Mouse (Mus musculus) limb, embryonic 13.5 days (tissue): ENCODE data around the gene 4933402N22Rik. TPM values are rescaled to one million over a fixed set of nuclear protein-coding genes. Genes with fewer than 3 reads are reported as not detected.
"Not testable (repeated sequence)": the region's sequence is repeated elsewhere in the genome, so short reads cannot be mapped to it uniquely, and the experiment has no call there.

Experiments used
- ATAC-seq: fragments of 200-750 bp; cut with Nextera tagmentation; 2 replicates; pipeline ENCODE4 v1.8.0; 2017; ENCODE audit warnings: low read depth, moderate number of reproducible peaks, moderate TSS enrichment; ENCODE audit not compliant: low FRiP score
- H3K27ac ChIP-seq: fragments of 300-500 bp; sonication (generic); 2 replicates; pipeline ENCODE4 v1.5.1; 2015; ENCODE audit warnings: inconsistent platforms, mild to moderate bottlenecking, moderate library complexity
- H3K27me3 ChIP-seq: fragments of 300-500 bp; sonication (generic); 2 replicates; pipeline ENCODE4 v1.6.1; 2015; ENCODE audit warnings: mild to moderate bottlenecking, inconsistent platforms
- H3K36me3 ChIP-seq: fragments of 300-500 bp; sonication (generic); 2 replicates; pipeline ENCODE4 v1.6.1; 2015; ENCODE audit warnings: inconsistent platforms, mild to moderate bottlenecking, moderate library complexity
- H3K4me1 ChIP-seq: fragments of 300-500 bp; sonication (generic); 2 replicates; pipeline ENCODE4 v1.6.1; 2015; ENCODE audit warnings: inconsistent platforms
- H3K4me2 ChIP-seq: fragments of 300-500 bp; sonication (generic); replicated peaks from 2 replicates; pipeline ENCODE4 v1.6.1; 2015; ENCODE audit warnings: inconsistent platforms, mild to moderate bottlenecking, moderate library complexity
- H3K4me3 ChIP-seq: fragments of 300-500 bp; sonication (generic); 2 replicates; pipeline ENCODE4 v1.5.1; 2015; ENCODE audit warnings: moderate library complexity, mild to moderate bottlenecking, inconsistent platforms
- H3K9ac ChIP-seq: fragments of 300-500 bp; sonication (generic); 2 replicates; pipeline ENCODE4 v1.6.1; 2015; ENCODE audit warnings: mild to moderate bottlenecking, inconsistent platforms
- H3K9me3 ChIP-seq: fragments of 300-500 bp; sonication (generic); 2 replicates; pipeline ENCODE4 v1.6.1; 2016; ENCODE audit warnings: inconsistent platforms
- WGBS: fragments of 180-500 bp; shearing (Covaris S2); methylation state at CpG from one replicate; pipeline ENCODE4 v1.1.7; 2015; 5-methylcytosine and 5-hydroxymethylcytosine counted together
- polyA plus RNA-seq: library from polyadenylated mRNA; unstranded; fragments of >200 nt; fragmentation: Nextera tagmentation; extraction: Ambion mirVana; gene quantifications from 2 replicates; pipeline ENCODE4 v1.2.1, GENCODE M21; 2015

The 4933402N22Rik gene
- polyA plus RNA-seq: not detected in 2 replicates

DNA sequence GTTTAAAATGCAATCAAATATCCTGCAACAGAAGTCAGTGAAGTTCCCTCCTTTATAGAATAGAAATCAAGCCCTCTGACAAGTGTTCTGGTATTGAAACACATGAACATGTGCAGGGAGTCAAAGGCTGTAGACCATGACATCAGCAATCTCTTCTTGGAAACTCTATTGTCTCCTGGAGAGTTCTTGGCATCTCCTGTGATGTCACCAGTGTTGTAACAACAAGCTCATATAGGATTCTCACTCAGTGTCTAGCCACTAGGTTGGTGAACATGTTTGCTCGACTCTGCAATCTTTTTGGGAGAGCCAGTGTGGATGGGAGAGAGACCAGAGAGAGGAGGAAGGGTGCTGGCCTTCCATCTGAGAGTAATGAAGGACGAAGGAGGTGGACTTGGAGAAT, at the start of gene 4933402N22Rik:
Gene 4933402N22Rik, plus strand, starts transcription at position 301 of the 400 bp plus-strand sequence.
- H3K27ac ChIP-seq, ATAC-seq, H3K36me3 ChIP-seq, H3K9ac ChIP-seq, H3K9me3 ChIP-seq, H3K4me3 ChIP-seq, H3K27me3 ChIP-seq, H3K4me2 ChIP-seq, H3K4me1 ChIP-seq: not testable (repeated sequence)
- WGBS: 45% methylated on average over 1 of the region's 2 CpGs

DNA sequence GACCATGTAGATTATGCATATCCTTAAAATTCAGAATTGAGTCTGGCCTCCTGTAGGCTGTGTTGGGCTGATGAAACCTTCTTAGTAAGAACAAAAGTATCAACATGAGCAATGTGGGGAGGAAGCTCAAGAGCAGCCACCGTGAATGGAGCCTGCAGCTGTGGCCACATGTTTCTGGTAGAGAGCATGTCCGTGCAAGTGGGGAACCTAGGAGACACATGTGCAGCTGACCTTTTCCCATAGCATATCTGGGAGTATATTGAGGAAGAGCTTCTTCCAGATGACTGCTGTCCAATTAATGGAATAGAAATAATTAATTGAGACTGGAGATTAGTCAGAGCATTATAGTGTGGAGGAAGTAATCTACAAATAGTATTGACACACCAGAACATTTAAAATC, 5.9 kb downstream of the 4933402N22Rik start:
- H3K9ac ChIP-seq, H3K27ac ChIP-seq, H3K9me3 ChIP-seq, H3K4me2 ChIP-seq, H3K4me3 ChIP-seq, H3K4me1 ChIP-seq, H3K36me3 ChIP-seq, H3K27me3 ChIP-seq, ATAC-seq: not testable (repeated sequence)
- WGBS: 88% methylated on average over 2 of the region's 2 CpGs

Other genes with a start within 250 kb of the 4933402N22Rik start
- gene Gm8922, start 236.1 kb upstream of the 4933402N22Rik start, polyA plus RNA-seq: not detected in 2 replicates
- not detected in 2 replicates for gene Gm8926, start 147.5 kb upstream of the 4933402N22Rik start, polyA plus RNA-seq
- gene Gm6465, start 72.5 kb upstream of the 4933402N22Rik start, polyA plus RNA-seq: not detected in 2 replicates